Mouse (Mus musculus): ENCODE measurements around the gene Olfr1275. TPM values are rescaled to one million over a fixed set of nuclear protein-coding genes. Genes with fewer than 3 reads are reported as not detected.

Olfr1275 gene
- total RNA-seq (2014; rRNA removed) (not detected in 2 replicates), polyA plus RNA-seq (2012; rRNA removed) (not detected in 2 replicates)

DNA sequence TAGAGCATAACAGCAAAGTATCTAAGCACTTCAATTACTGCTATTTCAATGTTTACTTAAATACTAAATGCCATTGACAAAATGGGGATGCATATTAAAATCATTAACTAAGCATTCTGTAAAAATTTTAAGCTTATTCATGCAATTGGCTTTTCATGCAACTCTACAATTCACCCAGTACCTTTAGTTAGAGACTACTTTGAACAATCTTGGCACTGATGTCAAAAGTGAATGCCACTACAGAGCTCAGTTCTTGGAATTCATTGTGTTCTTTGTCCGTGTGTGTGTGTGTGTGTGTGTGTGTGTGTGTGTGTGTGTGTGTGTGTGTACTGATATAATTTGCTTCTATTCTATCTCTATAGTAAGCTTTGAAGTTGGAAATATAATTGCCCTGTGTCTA is at the start of gene Olfr1275:
Olfr1275 (minus strand) TSS at position 101 of the 400 bp plus-strand sequence.
- no peak within 1 kb of the TSS for H3K9ac ChIP-seq (ENCODE audit: low read depth, low read length)
- DNase-seq (ENCODE audit: extremely low read depth, low read depth, low spot score), result no peak
- 62% methylated on average over 1 of the region's 1 CpGs for WGBS
- no peak within 1 kb of the TSS for H3K4me3 ChIP-seq (ENCODE audit: insufficient read depth, low read depth, low read length)
- H3K27me3 ChIP-seq (ENCODE audit: control insufficient read depth, insufficient read depth, low read length), result no peaks in the 10 kb centered on the region
- no peaks in the 10 kb centered on the region for H3K79me2 ChIP-seq (ENCODE audit: control insufficient read depth, insufficient read depth, low read length)
- TF ChIP-seq CTCF (IDR thresholded peaks at IDR 0.05; ENCODE audit: low read depth, low read length), result no peak
- no peak for TF ChIP-seq POLR2A (IDR thresholded peaks at IDR 0.05; ENCODE audit: extremely low read depth, insufficient read depth, low read length)
- no peaks in the 10 kb centered on the region for H3K36me3 ChIP-seq (ENCODE audit: control insufficient read depth, insufficient read depth, low read length)
- H3K27ac ChIP-seq (replicated peaks; ENCODE audit: insufficient read depth, low read depth, low read length), result no peak within 1 kb of the TSS
- H3K4me1 ChIP-seq (ENCODE audit: control insufficient read depth, insufficient read depth, low read length), result no peaks in the 10 kb centered on the region

- no peak within 1 kb of the TSS for H3K27ac ChIP-seq (replicated peaks; ENCODE audit: insufficient read depth, low read depth, low read length)
- H3K36me3 ChIP-seq (ENCODE audit: control insufficient read depth, insufficient read depth, low read length), result no peaks in the 10 kb centered on the region
- no peak within 1 kb of the TSS for H3K9ac ChIP-seq (ENCODE audit: low read depth, low read length)
- no peaks in the 10 kb centered on the region for H3K4me1 ChIP-seq (ENCODE audit: control insufficient read depth, insufficient read depth, low read length)
- no peak for DNase-seq (ENCODE audit: extremely low read depth, low read depth, low spot score)
- H3K79me2 ChIP-seq (ENCODE audit: control insufficient read depth, insufficient read depth, low read length), result no peaks in the 10 kb centered on the region
- WGBS, result 66% methylated on average over 2 of the region's 2 CpGs
- H3K4me3 ChIP-seq (ENCODE audit: insufficient read depth, low read depth, low read length), result no peak within 1 kb of the TSS
- TF ChIP-seq POLR2A (IDR thresholded peaks at IDR 0.05; ENCODE audit: extremely low read depth, insufficient read depth, low read length) (no peak), CTCF (IDR thresholded peaks at IDR 0.05; ENCODE audit: low read depth, low read length) (no peak)
- no peaks in the 10 kb centered on the region for H3K27me3 ChIP-seq (ENCODE audit: control insufficient read depth, insufficient read depth, low read length)
Measured at GRCm38 (mm10) chr2:111274006-111274405, 38.9 kb upstream of the Olfr1275 start, which contains the start of gene Olfr1277. Gene Olfr1277 (minus strand): TSS chr2:111274106.

- Histone ChIP-seq H3K36me3 (ENCODE audit: control insufficient read depth, insufficient read depth, low read length) (no peaks in the 10 kb centered on the region), H3K4me1 (ENCODE audit: control insufficient read depth, insufficient read depth, low read length) (no peaks in the 10 kb centered on the region), H3K27ac (replicated peaks; ENCODE audit: insufficient read depth, low read depth, low read length) (no peak within 1 kb of the TSS), H3K9ac (ENCODE audit: low read depth, low read length) (no peak within 1 kb of the TSS), H3K79me2 (ENCODE audit: control insufficient read depth, insufficient read depth, low read length) (no peaks in the 10 kb centered on the region), H3K4me3 (ENCODE audit: insufficient read depth, low read depth, low read length) (no peak within 1 kb of the TSS), H3K27me3 (ENCODE audit: control insufficient read depth, insufficient read depth, low read length) (no peaks in the 10 kb centered on the region)
- TF ChIP-seq POLR2A (IDR thresholded peaks at IDR 0.05; ENCODE audit: extremely low read depth, insufficient read depth, low read length), result no peak
- TF ChIP-seq CTCF (IDR thresholded peaks at IDR 0.05; ENCODE audit: low read depth, low read length), result no peak
- DNase-seq (ENCODE audit: extremely low read depth, low read depth, low spot score), result no peak
Measured at GRCm38 (mm10) chr2:111254216-111254615, 19.1 kb upstream of the Olfr1275 start, which contains the start of gene Olfr1276. Gene Olfr1276 (plus strand): TSS chr2:111254516.

DNA sequence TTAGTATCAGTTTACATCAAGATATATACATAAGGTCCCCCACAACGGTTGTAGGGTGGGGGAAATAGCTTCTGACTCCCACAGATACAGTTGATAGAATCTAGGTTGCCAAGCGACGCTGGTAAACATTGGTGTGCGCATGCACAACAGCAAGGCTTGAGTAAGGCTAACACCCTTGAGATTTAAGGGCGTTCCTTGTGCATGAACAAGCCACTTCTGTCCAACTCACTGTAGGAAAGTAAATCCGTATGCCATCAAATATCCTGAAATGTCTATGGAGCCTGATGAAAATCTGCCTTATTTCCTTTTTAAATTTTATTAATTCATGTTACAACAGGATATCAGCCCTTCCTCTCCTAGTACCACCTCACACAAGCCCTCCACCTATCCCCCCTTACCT is 5.6 kb downstream of the Olfr1275 start, which contains the start of gene 4930430A15Rik:
4930430A15Rik (minus strand) TSS at position 101 of the 400 bp plus-strand sequence.
- WGBS, result 75% methylated on average over 6 of the region's 6 CpGs
- no peaks in the 10 kb centered on the region for H3K27me3 ChIP-seq (ENCODE audit: control insufficient read depth, insufficient read depth, low read length)
- no peaks in the 10 kb centered on the region for H3K79me2 ChIP-seq (ENCODE audit: control insufficient read depth, insufficient read depth, low read length)
- H3K4me3 ChIP-seq (ENCODE audit: insufficient read depth, low read depth, low read length), result no peak within 1 kb of the TSS
- no peaks in the 10 kb centered on the region for H3K36me3 ChIP-seq (ENCODE audit: control insufficient read depth, insufficient read depth, low read length)
- no peak for TF ChIP-seq POLR2A (IDR thresholded peaks at IDR 0.05; ENCODE audit: extremely low read depth, insufficient read depth, low read length)
- TF ChIP-seq CTCF (IDR thresholded peaks at IDR 0.05; ENCODE audit: low read depth, low read length), result no peak
- H3K4me1 ChIP-seq (ENCODE audit: control insufficient read depth, insufficient read depth, low read length), result no peaks in the 10 kb centered on the region
- no peak within 1 kb of the TSS for H3K27ac ChIP-seq (replicated peaks; ENCODE audit: insufficient read depth, low read depth, low read length)
- H3K9ac ChIP-seq (ENCODE audit: low read depth, low read length), result no peak within 1 kb of the TSS
- DNase-seq (ENCODE audit: extremely low read depth, low read depth, low spot score), result no peak

DNA sequence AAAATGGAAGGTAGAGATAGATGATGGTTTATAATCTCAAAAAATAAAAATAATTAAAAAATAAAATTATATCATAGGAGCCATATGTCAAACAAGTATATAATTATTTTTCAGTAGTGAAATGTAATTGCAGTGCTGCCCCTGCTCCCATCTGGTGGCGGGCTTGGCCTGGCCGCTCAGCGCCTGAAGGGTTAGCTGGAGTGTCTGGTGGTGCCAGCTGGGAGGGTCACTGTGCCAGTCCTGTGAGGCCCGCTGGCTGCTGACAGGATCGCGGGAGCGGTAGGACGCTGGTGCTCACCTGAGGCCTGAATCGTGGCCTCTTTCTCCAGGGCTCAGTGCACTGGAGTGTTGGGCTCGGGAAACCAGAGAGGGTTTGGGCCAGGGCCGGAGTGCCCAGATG is 53.0 kb downstream of the Olfr1275 start:
- no peak overlapping the region for H3K9ac ChIP-seq (ENCODE audit: low read depth, low read length)
- H3K4me1 ChIP-seq (ENCODE audit: control insufficient read depth, insufficient read depth, low read length), result no peaks in the 10 kb centered on the region
- WGBS, result 88% methylated on average over 11 of the region's 11 CpGs
- no peaks in the 10 kb centered on the region for H3K36me3 ChIP-seq (ENCODE audit: control insufficient read depth, insufficient read depth, low read length)
- no peak overlapping the region for H3K4me3 ChIP-seq (ENCODE audit: insufficient read depth, low read depth, low read length)
- H3K27ac ChIP-seq (replicated peaks; ENCODE audit: insufficient read depth, low read depth, low read length), result no peak overlapping the region
- no peaks in the 10 kb centered on the region for H3K27me3 ChIP-seq (ENCODE audit: control insufficient read depth, insufficient read depth, low read length)
- no peaks in the 10 kb centered on the region for H3K79me2 ChIP-seq (ENCODE audit: control insufficient read depth, insufficient read depth, low read length)
- DNase-seq (ENCODE audit: extremely low read depth, low read depth, low spot score), result no peak
- TF ChIP-seq CTCF (IDR thresholded peaks at IDR 0.05; ENCODE audit: low read depth, low read length) (no peak), POLR2A (IDR thresholded peaks at IDR 0.05; ENCODE audit: extremely low read depth, insufficient read depth, low read length) (no peak)

Other genes with a start within 250 kb of the Olfr1275 start
- gene Gm13941, start 129.3 kb downstream of the Olfr1275 start, total RNA-seq (2014; rRNA removed), result not detected in 2 replicates
- not detected in 2 replicates for gene Gm13941, start 129.3 kb downstream of the Olfr1275 start, polyA plus RNA-seq (2012; rRNA removed)
- gene Gm15130, start 82.3 kb downstream of the Olfr1275 start, total RNA-seq (2014; rRNA removed), result not detected in 2 replicates
- not detected in 2 replicates for gene Gm15130, start 82.3 kb downstream of the Olfr1275 start, polyA plus RNA-seq (2012; rRNA removed)
- gene 4930430A15Rik, start 5.7 kb downstream of the Olfr1275 start, total RNA-seq (2014; rRNA removed), result not detected in 2 replicates
- gene 4930430A15Rik, start 5.7 kb downstream of the Olfr1275 start, polyA plus RNA-seq (2012; rRNA removed), result not detected in 2 replicates
- not detected in 2 replicates for gene Olfr1276, start 19.2 kb upstream of the Olfr1275 start, total RNA-seq (2014; rRNA removed)
- not detected in 2 replicates for gene Olfr1276, start 19.2 kb upstream of the Olfr1275 start, polyA plus RNA-seq (2012; rRNA removed)
- not detected in 2 replicates for gene Olfr1277, start 38.8 kb upstream of the Olfr1275 start, total RNA-seq (2014; rRNA removed)
- gene Olfr1277, start 38.8 kb upstream of the Olfr1275 start, polyA plus RNA-seq (2012; rRNA removed), result not detected in 2 replicates
- gene Olfr1278, start 54.9 kb upstream of the Olfr1275 start, total RNA-seq (2014; rRNA removed), result not detected in 2 replicates
- not detected in 2 replicates for gene Olfr1278, start 54.9 kb upstream of the Olfr1275 start, polyA plus RNA-seq (2012; rRNA removed)
- gene Olfr1279, start 65.3 kb upstream of the Olfr1275 start, total RNA-seq (2014; rRNA removed), result not detected in 2 replicates
- not detected in 2 replicates for gene Olfr1279, start 65.3 kb upstream of the Olfr1275 start, polyA plus RNA-seq (2012; rRNA removed)
- not detected in 2 replicates for gene Olfr1280, start 78.7 kb upstream of the Olfr1275 start, total RNA-seq (2014; rRNA removed)
- gene Olfr1280, start 78.7 kb upstream of the Olfr1275 start, polyA plus RNA-seq (2012; rRNA removed), result not detected in 2 replicates
- not detected in 2 replicates for gene Olfr1281, start 91.2 kb upstream of the Olfr1275 start, total RNA-seq (2014; rRNA removed)
- gene Olfr1281, start 91.2 kb upstream of the Olfr1275 start, polyA plus RNA-seq (2012; rRNA removed), result not detected in 2 replicates
- gene Olfr1282, start 100.8 kb upstream of the Olfr1275 start, total RNA-seq (2014; rRNA removed), result not detected in 2 replicates
- not detected in 2 replicates for gene Olfr1282, start 100.8 kb upstream of the Olfr1275 start, polyA plus RNA-seq (2012; rRNA removed)
- not detected in 2 replicates for gene Olfr1283, start 131.5 kb upstream of the Olfr1275 start, total RNA-seq (2014; rRNA removed)
- not detected in 2 replicates for gene Olfr1283, start 131.5 kb upstream of the Olfr1275 start, polyA plus RNA-seq (2012; rRNA removed)
- not detected in 2 replicates for gene Olfr1284, start 140.2 kb upstream of the Olfr1275 start, total RNA-seq (2014; rRNA removed)
- gene Olfr1284, start 140.2 kb upstream of the Olfr1275 start, polyA plus RNA-seq (2012; rRNA removed), result not detected in 2 replicates
- gene Olfr1286, start 187.8 kb upstream of the Olfr1275 start, total RNA-seq (2014; rRNA removed), result not detected in 2 replicates
- not detected in 2 replicates for gene Olfr1286, start 187.8 kb upstream of the Olfr1275 start, polyA plus RNA-seq (2012; rRNA removed)
- not detected in 2 replicates for gene Olfr1287, start 213.9 kb upstream of the Olfr1275 start, total RNA-seq (2014; rRNA removed)
- gene Olfr1287, start 213.9 kb upstream of the Olfr1275 start, polyA plus RNA-seq (2012; rRNA removed), result not detected in 2 replicates
- gene Olfr1288, start 238.8 kb upstream of the Olfr1275 start, total RNA-seq (2014; rRNA removed), result not detected in 2 replicates
- not detected in 2 replicates for gene Olfr1288, start 238.8 kb upstream of the Olfr1275 start, polyA plus RNA-seq (2012; rRNA removed)
- gene Olfr1289, start 245.5 kb upstream of the Olfr1275 start, total RNA-seq (2014; rRNA removed), result not detected in 2 replicates
- not detected in 2 replicates for gene Olfr1289, start 245.5 kb upstream of the Olfr1275 start, polyA plus RNA-seq (2012; rRNA removed)

Measured in liver, adult 2 months (tissue).